Mouse (Mus musculus) adrenal gland (tissue): ENCODE results near the gene Zfp366.

Source experiments
- intact Hi-C: fragments of 180-260 bp; cut with DNase I; formaldehyde crosslinking; loops from one replicate; pipeline ENCODE4 v1.15.1; 2025

Zfp366 gene

GRCm38 (mm10) chr13:99290766-99291165 is 106.1 kb downstream of the Zfp366 start:
- intact Hi-C loops = no loop called here

DNA sequence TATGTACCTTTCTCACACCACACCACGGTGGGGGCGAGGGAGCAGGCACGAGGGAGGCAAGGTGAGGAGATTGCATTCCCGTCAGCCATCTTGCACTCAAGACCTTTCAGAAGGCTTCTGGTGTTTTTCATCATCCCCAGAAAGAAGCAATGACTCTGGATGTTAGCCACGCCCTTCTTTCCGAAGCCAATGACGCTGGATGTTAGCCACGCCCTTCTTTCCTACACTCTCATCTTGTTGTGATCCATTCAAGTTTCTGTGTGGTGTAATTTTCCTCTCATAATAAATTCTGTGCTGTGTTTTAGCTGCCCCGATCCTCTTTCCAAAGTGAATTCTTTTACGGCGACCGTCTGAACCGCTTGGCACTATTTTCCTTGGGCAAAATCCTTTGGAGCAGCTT is 109.6 kb downstream of the Zfp366 start:
- intact Hi-C loops = no loop called here

DNA sequence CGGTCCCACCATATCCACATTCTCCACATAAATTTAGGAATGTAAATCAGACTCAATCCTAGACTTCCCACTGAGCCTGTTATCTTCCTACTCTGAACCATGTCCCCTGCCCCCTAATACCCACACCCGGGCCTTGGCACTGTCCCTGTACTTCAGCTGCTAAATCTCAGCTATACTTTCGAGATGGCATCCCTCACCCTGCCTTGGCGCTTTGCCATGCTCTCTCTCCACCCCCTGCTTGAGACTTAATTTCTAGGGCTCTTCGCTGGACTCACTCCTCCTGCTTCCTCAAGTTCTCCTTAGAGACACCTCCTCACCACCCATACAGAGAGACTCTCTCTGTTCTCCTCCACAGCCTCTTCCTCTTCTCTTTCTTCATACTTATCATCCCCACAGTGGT is 115.3 kb downstream of the Zfp366 start:
- intact Hi-C loops = no loop called here
